Mouse (Mus musculus) embryonic facial prominence, embryonic 10.5 days (tissue): ENCODE data around the gene Camk2d. TPM values are rescaled to one million over a fixed set of nuclear protein-coding genes. Genes with fewer than 3 reads are reported as not detected.

Experiments used
- DNase-seq: peaks from one replicate; pipeline ENCODE4 v3.0.0-alpha.2; 2017; ENCODE audit warnings: low spot score
- H3K27ac ChIP-seq: fragments of 300-500 bp; sonication (generic); replicated peaks from 2 replicates; pipeline ENCODE4 v1.5.1; 2016; ENCODE audit warnings: mild to moderate bottlenecking
- H3K27me3 ChIP-seq: fragments of 300-500 bp; sonication (generic); replicated peaks from 2 replicates; pipeline ENCODE4 v1.6.1; 2016; ENCODE audit warnings: low read depth, mild to moderate bottlenecking; ENCODE audit not compliant: poor library complexity, severe bottlenecking
- H3K36me3 ChIP-seq: fragments of 300-500 bp; sonication (generic); replicated peaks from 2 replicates; pipeline ENCODE4 v1.6.1; 2016; ENCODE audit warnings: mild to moderate bottlenecking, moderate library complexity
- H3K4me1 ChIP-seq: fragments of 300-500 bp; sonication (generic); 2 replicates; pipeline ENCODE4 v1.6.1; 2016
- H3K4me3 ChIP-seq: fragments of 300-500 bp; sonication (generic); 2 replicates; pipeline ENCODE4 v1.5.1; 2016; ENCODE audit warnings: mild to moderate bottlenecking, moderate library complexity
- H3K9me3 ChIP-seq: fragments of 300-500 bp; sonication (generic); 2 replicates; pipeline ENCODE4 v1.6.1; 2016; ENCODE audit warnings: mild to moderate bottlenecking
- WGBS: fragments of 180-500 bp; shearing (Covaris S2); methylation state at CpG from one replicate; pipeline ENCODE4 v1.1.7; 2016; 5-methylcytosine and 5-hydroxymethylcytosine counted together
- polyA plus RNA-seq: library from polyadenylated mRNA; unstranded; fragments of >200 nt; fragmentation: Nextera tagmentation; extraction: Ambion mirVana; gene quantifications from 2 replicates; pipeline ENCODE4 v1.2.1, GENCODE M21; 2016

Camk2d gene
- polyA plus RNA-seq, 1 experiment from 2014 or later: 13.7 TPM

DNA sequence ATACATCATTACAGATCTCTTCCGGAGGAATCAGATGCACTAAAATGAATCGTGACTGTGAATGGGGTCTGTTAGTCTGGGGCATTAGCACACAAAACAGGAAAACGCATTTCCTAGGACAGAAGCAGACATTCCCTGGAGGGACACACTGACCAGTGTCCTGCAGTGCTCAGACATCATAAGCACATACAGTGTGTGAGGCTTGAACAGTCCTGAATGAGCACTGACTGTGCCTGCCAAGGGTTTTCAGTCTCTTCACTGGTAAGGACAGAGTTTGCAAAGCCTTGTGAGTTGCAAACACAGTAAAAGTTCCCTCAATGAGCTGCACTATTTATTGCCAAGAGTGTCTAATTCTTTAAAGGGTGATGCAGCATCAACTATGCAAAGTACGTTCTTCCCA lies 290.0 kb downstream of the Camk2d start:
- no peak for DNase-seq
- no peaks in the 10 kb centered on the region for H3K36me3 ChIP-seq
- H3K27me3 ChIP-seq: no peaks in the 10 kb centered on the region
- no peak overlapping the region for H3K27ac ChIP-seq
- no peak overlapping the region for H3K4me3 ChIP-seq
- WGBS: 79% methylated on average over 4 of the region's 4 CpGs
- no peaks in the 10 kb centered on the region for H3K4me1 ChIP-seq
- no peaks in the 10 kb centered on the region for H3K9me3 ChIP-seq

DNA sequence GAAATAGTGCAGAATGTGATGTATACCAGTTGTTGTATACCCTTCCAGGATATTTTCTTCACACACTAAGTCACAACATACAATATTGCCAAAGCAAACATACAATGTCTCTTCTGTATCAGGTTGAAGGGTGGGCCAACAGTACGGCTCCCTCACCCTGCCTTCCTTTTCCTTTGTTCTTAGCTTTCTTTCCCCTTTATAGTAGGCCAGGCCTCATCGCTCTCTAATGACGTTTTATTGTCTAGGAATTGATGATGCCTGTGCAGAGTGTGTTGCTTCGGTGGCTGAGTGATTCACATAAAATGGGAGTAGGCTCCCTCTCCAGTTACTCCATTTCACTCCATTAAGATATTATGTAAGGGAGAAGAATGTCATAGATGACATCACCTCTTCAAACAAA lies 290.5 kb downstream of the Camk2d start:
- H3K27ac ChIP-seq: no peak overlapping the region
- H3K4me1 ChIP-seq: no peaks in the 10 kb centered on the region
- WGBS: 88% methylated on average over 4 of the region's 4 CpGs
- H3K27me3 ChIP-seq: no peaks in the 10 kb centered on the region
- no peak for DNase-seq
- H3K9me3 ChIP-seq: no peaks in the 10 kb centered on the region
- H3K36me3 ChIP-seq: no peaks in the 10 kb centered on the region
- no peak overlapping the region for H3K4me3 ChIP-seq

Other genes starting within 250 kb of the Camk2d start
- 0.07 TPM in 1 of 2 replicates, not detected in the other for gene Arsj, start 232.6 kb upstream of the Camk2d start, polyA plus RNA-seq